Mouse (Mus musculus) brain, embryonic 18.5 days (tissue): ENCODE results near the gene Gabbr2.

Experiments used
- DNase-seq: peaks from one replicate; pipeline ENCODE4 v3.0.0-alpha.2; 2012; ENCODE audit warnings: low read depth, low spot score

The Gabbr2 gene

GRCm38 (mm10) chr4:46618196-46618817 lies 373.4 kb downstream of the Gabbr2 start:
- no peak for DNase-seq

DNA sequence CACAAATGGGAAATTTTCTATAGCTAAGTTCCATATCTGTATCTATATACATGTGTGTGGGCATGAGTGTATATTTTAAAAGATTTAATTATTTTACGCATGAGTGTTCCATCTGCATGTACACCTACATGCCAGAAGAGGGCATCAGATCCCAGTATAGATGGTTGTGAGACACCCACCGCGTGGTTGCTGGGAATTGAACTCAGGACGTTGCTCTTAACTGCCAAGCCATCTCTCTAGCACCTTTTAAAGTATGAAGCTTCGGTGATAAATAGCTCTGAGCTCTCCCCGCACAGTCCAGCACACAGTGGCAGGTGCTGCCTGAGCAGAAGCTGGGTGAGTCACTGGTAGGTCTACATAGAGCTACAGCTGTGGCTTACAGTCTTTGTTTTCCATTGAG lies 374.3 kb downstream of the Gabbr2 start:
- no peak for DNase-seq

- no peak for DNase-seq
Observed at GRCm38 (mm10) chr4:46614641-46615040, 377.0 kb downstream of the Gabbr2 start.

DNA sequence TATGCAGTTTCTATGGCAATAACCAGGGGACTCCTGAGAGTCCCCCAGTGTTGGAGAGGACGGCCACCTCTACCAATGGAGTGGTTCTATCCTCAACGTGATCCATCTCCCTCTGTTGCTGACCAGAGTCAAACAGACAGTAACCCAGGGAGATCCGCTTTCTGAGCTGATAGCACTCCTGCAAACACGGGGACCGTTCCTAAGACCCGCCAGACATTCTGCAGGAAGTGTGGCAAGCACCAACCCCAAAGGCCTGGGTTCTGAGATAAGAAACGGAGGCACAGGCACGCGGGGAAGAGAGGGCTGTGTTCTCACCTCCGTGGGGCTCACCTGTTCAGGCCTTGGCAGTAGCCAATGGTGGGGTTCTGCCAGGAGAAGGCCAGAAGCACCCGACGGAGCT lies 378.1 kb downstream of the Gabbr2 start:
- DNase-seq: no peak
